Mouse (Mus musculus) bone marrow, adult 2 months (tissue): ENCODE data around the gene Ypel4.

Experiments
- CTCF ChIP-seq: fragments of 200-500 bp; IDR thresholded peaks from 2 replicates; pipeline ENCODE4 v1.5.1; 2011; ENCODE audit warnings: low read length, control low read depth; ENCODE audit not compliant: control insufficient read depth, insufficient read depth
- POLR2A ChIP-seq: fragments of 200-500 bp; IDR thresholded peaks from 2 replicates; pipeline ENCODE4 v1.6.1; 2011; ENCODE audit warnings: low read depth, mild to moderate bottlenecking, control low read depth, low read length, borderline replicate concordance; ENCODE audit not compliant: control insufficient read depth

DNA sequence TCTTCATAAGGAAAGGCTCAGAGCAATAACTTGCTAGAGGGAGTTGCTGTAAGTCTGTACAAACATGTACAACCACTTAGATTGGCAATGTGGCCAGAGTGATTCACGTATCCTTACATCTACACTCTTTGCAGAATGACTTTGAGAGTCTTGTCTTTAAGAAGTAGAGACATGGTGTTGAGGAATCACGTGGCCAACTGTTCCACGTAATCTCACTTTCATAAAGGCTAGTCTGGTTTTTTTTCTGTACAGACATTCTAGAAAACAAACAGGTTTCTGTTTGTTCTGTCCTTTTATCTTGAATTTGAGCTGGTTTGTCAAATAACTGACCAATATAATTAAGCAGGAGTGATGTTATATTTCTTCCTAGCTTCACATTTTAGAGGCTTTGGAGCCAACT is 27.5 kb downstream of the Ypel4 start:
- TF ChIP-seq CTCF (no peak), POLR2A (no peak)
